Mouse (Mus musculus): Measurements from ENCODE around the gene Ggact. TPM values are rescaled to one million over a fixed set of nuclear protein-coding genes. Genes with fewer than 3 reads are reported as not detected.

Ggact gene
- total RNA-seq, 2 experiments from 2014 or later, result 41.6 to 52.9 TPM

DNA sequence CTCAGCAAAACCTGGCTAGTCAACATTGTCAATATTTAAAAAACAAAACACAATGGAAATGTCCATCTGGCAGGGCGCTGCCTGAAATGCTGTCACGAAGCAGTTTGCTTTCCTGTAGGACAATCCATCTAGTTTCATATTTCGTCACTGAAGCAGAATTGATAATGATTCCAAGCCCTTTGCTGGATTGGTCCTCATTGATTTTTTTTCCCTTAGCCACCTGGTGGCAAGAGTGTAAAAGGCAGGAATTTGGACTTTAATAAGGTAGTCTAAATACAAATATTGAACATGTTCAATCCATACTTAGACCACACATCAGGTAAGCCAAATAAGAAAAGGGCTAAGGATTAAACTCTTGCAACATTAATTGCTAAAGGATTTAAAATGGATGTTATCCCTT, 12.4 kb downstream of the Ggact start:
- DNase-seq (ENCODE audit: low spot score in 2 of 2), result no peak

GRCm38 (mm10) chr14:122900679-122901078, 12.9 kb downstream of the Ggact start:
- no peak for DNase-seq (ENCODE audit: low spot score in 2 of 2)

DNA sequence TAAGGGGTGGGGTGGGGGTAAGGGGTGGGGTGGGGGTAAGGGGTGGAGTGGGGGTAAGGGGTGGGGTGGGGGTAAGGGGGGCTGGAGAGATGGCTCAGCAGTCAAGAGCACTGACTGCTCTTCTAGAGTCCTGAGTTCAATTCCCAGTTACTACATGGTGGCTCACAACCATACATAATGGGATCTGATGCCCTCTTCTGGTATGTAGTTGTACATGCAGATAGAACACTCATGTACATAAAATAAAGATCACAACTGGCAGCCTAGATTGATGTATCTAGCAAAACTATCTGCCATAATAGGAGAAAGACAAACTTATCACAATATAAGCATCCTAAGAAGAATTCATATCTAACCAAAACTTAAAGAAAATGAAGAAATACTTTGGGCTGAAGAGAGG, 15.0 kb downstream of the Ggact start:
- no peak for DNase-seq (ENCODE audit: low spot score in 2 of 2)

DNA sequence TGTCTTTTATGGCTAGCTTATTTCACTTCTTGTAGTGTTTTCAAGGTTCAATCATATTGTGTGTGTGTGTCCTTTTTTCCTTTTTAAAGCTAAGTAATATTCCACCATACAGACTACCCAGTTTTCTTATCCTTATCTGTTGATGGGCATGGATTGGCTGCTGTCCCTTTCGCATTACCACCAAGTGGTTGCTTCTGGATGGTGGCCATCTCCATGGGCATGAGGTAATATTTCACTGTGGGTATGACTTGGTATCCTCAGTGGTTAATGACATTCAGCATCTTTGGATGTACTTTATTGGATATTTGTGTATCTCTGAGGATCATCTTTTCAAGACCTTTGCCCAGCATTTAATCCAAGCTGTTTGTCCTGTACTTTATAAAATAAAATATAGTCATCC, 17.5 kb downstream of the Ggact start:
- DNase-seq (ENCODE audit: low spot score in 2 of 2), result no peak

DNA sequence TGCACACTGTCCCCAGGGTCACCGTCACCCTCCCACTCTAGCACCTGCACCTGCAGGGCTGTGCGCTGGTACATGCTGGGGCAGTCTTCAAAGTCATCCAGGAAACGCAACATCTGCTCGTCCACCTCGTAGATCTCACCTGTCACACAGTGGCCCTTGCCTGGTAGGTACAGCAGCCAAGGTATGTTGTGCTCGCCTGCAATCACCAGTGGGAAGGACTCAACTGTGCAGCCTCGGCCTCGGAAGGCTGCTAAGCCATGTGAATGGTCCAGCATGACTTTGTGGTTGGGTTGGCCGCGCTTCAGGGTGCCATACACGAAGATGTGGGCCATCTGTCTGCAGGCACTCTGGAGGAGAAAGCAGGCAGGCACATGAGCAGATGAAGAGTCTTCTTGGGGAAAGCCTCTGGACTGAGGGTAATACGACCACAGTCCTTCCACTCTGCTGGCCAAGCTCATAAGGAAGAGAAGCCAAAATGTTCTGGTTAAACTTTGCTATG, 22.0 kb downstream of the Ggact start:
- DNase-seq (ENCODE audit: low spot score in 2 of 2), result no peak

- no peak for DNase-seq (ENCODE audit: low spot score in 2 of 2)
Measured at GRCm38 (mm10) chr14:122888480-122888872, 25.1 kb downstream of the Ggact start.

- DNase-seq (ENCODE audit: low spot score in 2 of 2), result no peak
Measured at GRCm38 (mm10) chr14:122887702-122888479, 25.7 kb downstream of the Ggact start.

- DNase-seq (ENCODE audit: low spot score in 2 of 2), result no peak
Measured at GRCm38 (mm10) chr14:122887278-122887677, 26.3 kb downstream of the Ggact start.

- DNase-seq (ENCODE audit: low spot score in 2 of 2), result no peak
Measured at GRCm38 (mm10) chr14:122885893-122886292, 27.7 kb downstream of the Ggact start.

DNA sequence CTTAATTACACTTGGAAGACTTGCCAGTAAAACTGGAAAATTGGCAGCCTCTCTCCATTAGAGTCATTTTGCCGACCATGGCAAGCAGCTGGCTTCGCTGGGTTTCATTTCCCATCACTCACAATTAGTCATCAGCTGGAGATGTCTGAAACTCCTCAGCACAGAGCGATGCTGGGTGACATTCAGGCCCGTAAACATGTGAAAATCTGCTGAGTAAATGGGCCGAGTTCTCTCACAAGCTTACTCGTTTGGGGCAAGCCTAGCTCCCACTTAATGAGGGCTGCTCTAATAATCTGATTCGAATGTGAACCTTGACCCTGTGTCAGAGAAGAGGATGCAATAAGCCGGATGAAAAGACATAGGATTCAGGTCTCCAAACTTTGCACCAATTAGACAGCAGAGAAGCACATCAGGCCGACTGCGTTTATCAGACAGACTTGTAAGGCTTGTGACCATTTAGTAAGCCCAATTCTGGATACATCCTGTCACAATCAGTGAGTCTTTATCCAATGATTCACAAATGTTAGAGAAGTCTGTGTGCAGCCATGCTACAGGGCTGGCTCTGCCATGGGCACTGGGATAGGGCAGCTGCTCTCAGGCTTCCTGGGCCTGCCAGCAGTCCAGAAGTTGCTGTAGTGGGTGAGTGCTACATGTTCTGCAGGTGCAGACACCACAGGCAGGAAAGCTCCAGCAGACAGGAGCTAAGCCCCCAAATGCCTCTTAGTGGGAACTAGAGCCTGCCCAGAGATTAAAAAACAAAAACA, 29.6 kb downstream of the Ggact start:
- DNase-seq (ENCODE audit: low spot score in 2 of 2), result no peak

DNA sequence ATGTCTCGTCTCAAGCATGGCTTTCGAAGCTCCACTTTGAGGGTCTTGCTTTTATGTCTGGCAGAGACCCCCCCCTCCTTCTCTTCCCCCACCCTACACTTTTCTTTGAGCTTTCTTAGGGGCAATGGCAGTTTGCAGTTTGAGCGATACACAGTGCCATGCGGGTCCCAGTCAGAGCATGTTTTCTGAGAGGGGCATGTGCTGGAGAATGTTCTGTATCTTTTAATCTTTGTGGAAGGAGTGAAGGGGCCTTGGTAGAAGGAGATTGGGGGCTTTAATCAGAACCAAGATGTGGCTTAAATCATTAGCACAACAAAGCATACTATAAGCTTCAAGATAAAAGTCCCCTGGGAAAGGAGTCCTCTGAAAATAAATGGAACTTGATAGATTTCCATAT, 30.1 kb downstream of the Ggact start:
- no peak for DNase-seq (ENCODE audit: low spot score in 2 of 2)

DNA sequence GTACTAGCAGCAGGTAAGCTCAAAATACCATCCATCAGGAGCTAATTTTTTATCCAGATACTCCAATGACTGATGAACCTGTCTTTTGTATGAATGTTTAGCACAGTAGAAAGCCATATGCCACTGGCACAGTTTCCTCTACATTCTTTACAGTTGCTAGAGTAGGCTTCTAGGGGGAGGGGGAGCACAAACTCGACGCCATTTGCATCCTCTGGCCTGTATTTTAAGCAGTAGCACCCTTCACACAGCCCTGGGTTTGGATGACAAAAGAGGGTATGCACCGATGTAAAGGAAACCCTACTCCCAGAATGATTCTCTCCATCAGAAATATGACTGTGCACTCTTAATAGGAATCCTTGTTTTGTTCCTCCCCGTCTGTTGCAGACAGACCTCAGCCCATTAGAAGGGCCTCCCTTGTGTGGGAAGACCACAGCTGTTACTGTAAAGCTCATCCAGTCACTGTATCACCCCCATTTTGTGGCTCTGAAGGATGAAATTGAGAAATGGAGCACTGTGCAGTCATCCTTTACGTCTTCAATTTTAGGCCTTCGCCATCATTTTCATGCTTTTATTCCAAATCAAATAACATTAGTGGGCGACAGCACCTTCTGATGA, 30.7 kb downstream of the Ggact start:
- no peak for DNase-seq (ENCODE audit: low spot score in 2 of 2)

DNA sequence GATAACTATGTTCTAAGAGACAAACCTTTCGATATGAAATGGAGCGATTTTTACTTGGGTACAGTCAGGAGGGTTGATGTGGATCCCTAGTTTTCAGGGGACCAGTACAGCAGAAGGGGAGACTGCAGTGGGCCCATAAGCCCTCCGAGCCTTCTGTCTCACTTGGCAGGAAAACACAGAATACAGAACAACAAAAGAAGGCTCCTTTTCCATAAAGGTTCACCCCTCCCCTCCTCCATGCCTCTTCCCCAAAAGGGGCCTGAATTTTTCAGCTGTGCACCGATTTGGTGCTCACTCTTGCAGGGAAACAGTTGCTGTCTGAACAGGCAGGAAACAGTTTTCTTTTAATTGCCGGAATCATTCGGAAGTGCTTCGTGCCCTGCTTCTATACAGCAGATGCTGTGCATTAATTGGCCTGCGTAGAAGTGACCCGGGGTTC, 31.3 kb downstream of the Ggact start:
- no peak for DNase-seq (ENCODE audit: low spot score in 2 of 2)

- no peak for DNase-seq (ENCODE audit: low spot score in 2 of 2)
Measured at GRCm38 (mm10) chr14:122881699-122882098, 31.9 kb downstream of the Ggact start.

DNA sequence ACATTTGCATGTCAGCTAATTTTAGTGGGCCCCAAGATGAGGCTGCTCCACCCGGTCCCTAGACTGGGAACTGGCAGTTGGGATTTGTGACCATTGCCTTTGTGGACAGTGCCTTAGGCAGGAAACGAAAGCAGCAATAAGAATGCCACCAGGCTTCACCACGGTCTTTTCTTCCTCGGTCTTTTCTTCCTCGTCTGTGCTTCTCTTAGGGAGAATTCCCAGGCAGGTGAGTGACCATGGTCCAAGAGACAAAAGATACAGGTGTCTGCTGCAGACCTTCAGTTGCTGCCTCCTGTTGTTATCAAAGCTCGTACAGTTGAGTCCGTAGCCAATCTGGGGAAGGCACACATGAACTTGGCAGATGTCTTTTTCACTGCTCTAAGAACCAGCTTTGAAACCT, 33.3 kb downstream of the Ggact start:
- no peak for DNase-seq (ENCODE audit: low spot score in 2 of 2)

- no peak for DNase-seq (ENCODE audit: low spot score in 2 of 2)
Measured at GRCm38 (mm10) chr14:122877787-122878186, 35.8 kb downstream of the Ggact start.

GRCm38 (mm10) chr14:122876723-122877122, 36.8 kb downstream of the Ggact start:
- DNase-seq (ENCODE audit: low spot score in 2 of 2), result no peak

GRCm38 (mm10) chr14:122876163-122876562, 37.4 kb downstream of the Ggact start:
- DNase-seq (ENCODE audit: low spot score in 2 of 2), result peak; percentile 62 to 67

GRCm38 (mm10) chr14:122875636-122876035, 37.9 kb downstream of the Ggact start:
- DNase-seq (ENCODE audit: low spot score in 2 of 2), result no peak

DNA sequence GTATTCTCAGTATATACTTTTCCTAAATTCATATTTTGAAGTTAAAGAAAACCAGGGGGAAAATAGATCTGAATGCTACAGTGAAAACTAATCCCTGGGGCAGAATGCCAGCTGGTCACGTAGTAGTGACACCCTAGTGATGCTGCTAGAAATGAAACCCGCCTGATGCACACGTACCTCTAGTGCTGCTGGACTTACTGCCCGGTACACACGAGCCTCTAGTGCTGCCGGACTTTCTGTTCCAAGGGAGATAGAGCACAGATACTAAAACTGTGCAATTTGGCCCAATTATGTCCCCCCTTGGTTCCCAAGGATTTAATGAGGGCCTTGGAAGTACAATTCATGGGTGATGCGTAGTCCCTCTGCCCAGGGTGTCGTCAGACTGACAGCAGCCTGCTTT, 38.5 kb downstream of the Ggact start:
- no peak for DNase-seq (ENCODE audit: low spot score in 2 of 2)

DNA sequence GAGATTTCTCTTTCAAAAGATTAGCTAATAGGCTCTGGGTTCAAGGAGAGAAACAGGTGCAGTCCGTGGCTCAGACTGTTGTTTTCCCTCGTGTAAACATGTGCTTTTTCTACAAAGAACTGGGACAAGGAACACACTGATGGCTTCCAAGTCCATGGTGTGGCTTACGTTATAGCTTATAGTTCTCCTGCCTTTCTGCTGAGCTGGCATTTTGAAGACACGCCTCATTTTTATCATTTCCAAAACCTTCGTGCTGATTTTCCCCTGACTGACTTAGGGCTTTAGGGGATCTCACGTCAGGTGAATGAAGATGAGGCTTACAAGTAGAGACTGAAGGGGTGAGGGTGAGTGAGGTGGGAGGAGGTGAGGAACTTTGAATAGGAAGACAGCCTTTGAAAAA, 40.9 kb downstream of the Ggact start:
- no peak for DNase-seq (ENCODE audit: low spot score in 2 of 2)

Data from adrenal gland, adult 18-20 months (tissue).